Mouse (Mus musculus) CD4-positive, CD25-positive, alpha-beta regulatory T cell (primary cell): Measurements from ENCODE around the gene Hsd17b12. TPM values are rescaled to one million over a fixed set of nuclear protein-coding genes. Genes with fewer than 3 reads are reported as not detected.

Experiments used
- polyA plus RNA-seq: library from polyadenylated mRNA; unstranded; fragments of 100-300 nt; shearing (Covaris generic); gene quantifications from one replicate; pipeline ENCODE4 v1.2.1, GENCODE M21; 2017

Hsd17b12 gene
- polyA plus RNA-seq, result 52.6 TPM

DNA sequence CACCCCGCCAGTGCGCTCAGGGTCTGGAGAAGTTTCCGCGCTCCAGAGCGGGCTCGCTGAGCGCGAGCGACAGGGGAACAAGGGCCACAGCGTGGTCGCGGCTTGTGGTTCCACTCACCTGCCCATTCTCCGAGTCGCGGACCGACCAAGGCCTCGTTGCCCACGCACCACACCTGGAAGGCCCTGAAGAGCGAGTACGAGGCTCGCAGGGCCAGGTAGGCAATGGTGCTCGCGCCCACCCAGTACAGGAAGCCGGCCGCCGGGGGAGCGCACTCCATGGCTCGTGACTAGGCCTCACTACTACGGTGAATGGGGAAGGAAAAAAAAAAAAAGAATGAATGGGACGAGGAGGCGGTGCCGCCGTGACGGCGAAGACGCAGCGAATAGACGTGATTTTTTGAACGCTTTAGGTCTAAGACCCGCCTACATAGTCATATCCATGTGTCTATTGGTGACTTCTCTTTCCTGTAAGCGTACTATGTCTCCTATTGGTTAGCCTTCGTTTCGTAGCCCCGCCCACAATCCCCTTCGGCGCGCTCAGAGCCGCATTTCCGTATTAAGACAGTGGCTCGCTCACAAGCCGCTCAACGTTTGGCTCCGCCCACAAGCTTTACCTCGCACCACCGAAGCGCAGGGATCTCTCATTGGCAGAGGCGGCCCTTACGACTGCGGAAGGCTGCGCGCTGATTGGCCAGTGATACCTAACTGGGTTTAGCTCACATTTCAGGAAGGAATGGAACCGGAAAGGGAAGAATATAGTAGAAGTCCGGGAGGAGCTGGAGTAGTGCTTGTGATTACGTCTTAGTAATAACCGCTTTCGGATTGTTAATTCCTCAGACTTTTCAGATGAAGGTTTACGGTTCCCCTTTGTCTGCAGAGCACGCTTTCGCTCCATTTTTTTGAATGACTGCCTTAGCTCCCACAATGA, at the start of gene Hsd17b12:
Gene Hsd17b12, minus strand, starts transcription at position 373 of the 928 bp plus-strand sequence.

DNA sequence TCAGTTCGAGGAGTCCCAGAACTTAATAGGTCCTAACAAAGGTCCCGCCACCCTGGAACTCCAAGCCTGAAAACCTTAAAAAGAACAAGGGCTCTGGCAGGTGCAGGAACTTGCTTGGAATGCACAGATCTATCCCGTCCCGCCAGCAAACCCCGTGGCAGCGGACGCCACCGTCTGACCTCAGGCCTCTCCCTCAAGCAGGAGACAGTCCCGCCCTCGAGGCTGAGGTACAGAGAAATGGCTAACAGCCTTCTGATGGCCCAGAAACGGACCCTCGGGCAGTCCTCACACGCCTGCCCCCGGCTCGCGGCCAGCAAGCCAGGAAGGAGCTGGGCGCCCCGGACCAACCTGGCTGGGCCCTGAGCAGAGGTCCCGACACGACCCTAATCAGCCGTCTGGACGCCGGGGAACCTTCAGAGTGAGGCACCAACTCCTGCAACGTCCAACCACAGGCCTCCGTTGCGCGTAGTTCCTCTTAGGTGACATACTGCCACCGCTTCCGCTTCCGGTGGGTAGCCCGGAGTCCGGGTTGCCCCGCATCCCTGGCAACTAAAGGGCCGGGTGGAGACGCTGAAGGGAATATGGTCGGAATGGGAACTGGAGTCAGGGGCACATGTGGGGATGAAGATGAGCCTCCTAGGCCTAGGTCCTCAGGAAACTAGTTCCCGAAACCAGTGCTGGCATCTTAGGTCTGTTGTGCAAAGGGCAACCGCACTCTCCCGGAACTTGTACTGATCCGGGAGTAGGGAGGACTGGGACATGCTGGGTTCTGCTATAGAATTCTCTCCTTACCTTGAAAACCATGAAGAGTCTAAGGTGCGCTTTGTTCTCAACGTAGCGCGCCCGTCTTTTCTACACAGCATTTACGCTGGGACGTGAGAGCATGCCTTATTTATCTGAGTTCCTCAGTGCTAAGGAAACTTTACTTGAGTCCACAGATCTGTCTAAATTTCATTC, 147.2 kb downstream of the Hsd17b12 start, which contains the start of gene Alkbh3:
Gene Alkbh3, minus strand, starts transcription at position 473 of the 957 bp plus-strand sequence.

DNA sequence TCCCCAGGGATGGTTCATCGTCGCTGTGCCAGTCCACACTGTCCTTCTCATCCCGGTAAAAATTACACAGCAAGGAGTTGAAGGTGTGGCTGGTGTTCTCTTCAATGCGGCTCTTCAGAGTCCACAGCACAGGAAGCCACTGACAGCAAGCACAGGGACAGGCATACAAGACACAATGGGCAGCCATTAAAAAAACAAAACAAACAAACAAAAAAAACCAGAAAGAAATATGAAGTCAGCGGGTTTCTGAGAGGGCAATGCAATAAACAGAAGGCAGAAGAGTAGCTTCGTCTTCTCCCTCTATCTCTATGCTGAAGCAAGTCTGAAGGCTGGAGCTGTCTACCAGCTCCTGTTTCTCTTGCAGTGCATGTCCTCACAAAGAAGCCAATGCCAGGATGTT, 161.5 kb downstream of the Hsd17b12 start, which contains the start of gene Gm27027:
Gene Gm27027, minus strand, starts transcription at position 101 of the 400 bp plus-strand sequence.

Other genes with a start within 250 kb of the Hsd17b12 start
- gene Gm13889, start 200.8 kb downstream of the Hsd17b12 start, polyA plus RNA-seq, result 0.53 TPM
- gene Gm27027, start 161.6 kb downstream of the Hsd17b12 start, polyA plus RNA-seq, result not detected
- 73.7 TPM for gene Alkbh3, start 147.2 kb downstream of the Hsd17b12 start, polyA plus RNA-seq
- 52.1 TPM for gene Ttc17, start 248.7 kb upstream of the Hsd17b12 start, polyA plus RNA-seq